Mouse (Mus musculus) kidney, adult 2 months (tissue): ENCODE data around the gene Nudt21.

Source experiments
- CTCF ChIP-seq: fragments of 200-500 bp; conservative IDR thresholded peaks from 2 replicates; pipeline ENCODE4 v1.5.1; 2011; ENCODE audit warnings: low read depth, mild to moderate bottlenecking, control low read depth, low read length, moderate library complexity, mixed read lengths; ENCODE audit not compliant: insufficient read depth, insufficient read length
- POLR2A ChIP-seq: fragments of 200-500 bp; IDR thresholded peaks from one replicate; pipeline ENCODE4 v1.6.1; 2011; ENCODE audit warnings: low read depth, low read length, control low read depth

- no peak for TF ChIP-seq POLR2A
- no peak for TF ChIP-seq CTCF
These were observed 62.1 kb downstream of the Nudt21 start for GRCm38 (mm10) chr8:93974602-93975186.
